Mouse (Mus musculus): ENCODE measurements around the gene Plin2. TPM values are rescaled to one million over a fixed set of nuclear protein-coding genes. Genes with fewer than 3 reads are reported as not detected.
A peak's percentile ranks its signal among the peaks of the same experiment; 100 is the strongest.

Plin2 gene
- 30.9 and 41.3 TPM in 2 replicates for polyA plus RNA-seq (2014; fragmentation: Nextera tagmentation; extraction: Ambion mirVana)

DNA sequence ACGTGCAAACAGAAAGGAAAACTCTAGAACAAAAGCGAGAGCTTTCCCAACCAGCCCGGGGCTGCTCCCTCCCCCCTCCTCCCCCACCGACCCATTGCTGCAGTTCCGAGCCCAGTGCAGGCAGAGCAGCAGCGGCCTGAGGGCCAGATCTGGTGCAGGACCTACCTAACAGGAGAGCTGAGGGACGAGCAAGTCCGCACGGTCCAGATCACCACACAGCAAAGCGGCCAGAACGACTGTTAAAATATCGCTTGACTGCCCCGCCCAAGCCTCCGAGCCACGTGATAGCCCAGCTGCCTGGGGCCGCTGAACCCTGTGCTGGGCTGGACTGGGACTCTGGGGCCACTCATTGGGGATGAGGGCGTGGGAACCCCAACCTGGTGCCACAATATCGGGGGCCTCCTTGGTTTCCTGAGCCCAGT is at the start of gene Plin2:
Plin2 (minus strand) TSS at position 281 of the 422 bp plus-strand sequence.
- no peaks in the 10 kb centered on the region for H3K27me3 ChIP-seq (ENCODE audit: control insufficient read depth, insufficient read depth, low read length)
- no peaks in the 10 kb centered on the region; the same call in 1 of the 2 replicates for H3K4me1 ChIP-seq (ENCODE audit: control insufficient read depth, insufficient read depth, low read length)
- ATAC-seq (ENCODE audit: low FRiP score, low TSS enrichment) (peak; percentile 68), DNase-seq (peak; percentile 70)
- no peak within 1 kb of the TSS for H3K27ac ChIP-seq (replicated peaks; ENCODE audit: low read depth, low read length)
- H3K9me3 ChIP-seq (ENCODE audit: control insufficient read depth, low read length), result no peaks in the 10 kb centered on the region
- under 1% methylated on average over 18 of the region's 18 CpGs for WGBS
- peak within 1 kb of the TSS; percentile 51 for H3K4me3 ChIP-seq (replicated peaks; ENCODE audit: low read depth, low read length)
- peak within 1 kb of the TSS; percentile 75 for H3K9ac ChIP-seq (replicated peaks; ENCODE audit: low read length)
- 0 out of 2 replicates have a peak, but pooled peaks cover 3% of the 10 kb centered on the region for H3K36me3 ChIP-seq (ENCODE audit: control insufficient read depth, insufficient read depth, low read length)
- H3K4me2 ChIP-seq (ENCODE audit: low read length), result peak within 1 kb of the TSS; percentile 75

DNA sequence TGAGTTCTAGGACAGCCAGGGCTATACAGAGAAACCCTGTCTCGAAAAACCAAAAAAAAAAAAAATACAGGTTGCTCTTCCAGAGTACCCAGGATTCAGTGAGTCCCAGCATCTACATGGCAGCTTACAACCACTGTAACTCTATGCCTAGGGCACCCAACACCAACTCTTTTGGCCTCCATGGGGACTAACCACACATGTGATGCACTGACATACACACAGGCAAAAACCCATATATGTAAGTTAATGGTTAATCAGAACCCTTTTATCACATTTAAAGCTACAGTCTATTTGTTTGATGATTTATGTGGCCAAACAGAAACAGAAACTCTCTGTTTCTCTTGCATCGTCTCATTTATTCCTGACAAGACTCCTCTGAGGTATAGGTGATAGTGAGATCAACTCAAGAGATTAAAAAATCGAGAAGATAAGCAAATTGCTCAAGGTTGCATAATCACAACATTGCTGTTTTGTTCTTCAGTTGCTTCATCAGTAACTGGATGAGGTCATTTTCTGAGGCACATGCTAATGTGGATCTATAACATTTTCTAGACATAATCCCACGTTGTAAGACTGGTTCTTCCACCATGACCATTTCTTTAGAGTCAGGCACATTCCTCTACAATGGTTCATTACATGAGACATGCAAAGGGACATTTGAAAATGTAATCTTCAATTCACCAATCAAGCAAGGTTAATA is 49.2 kb upstream of the Plin2 start:
- WGBS, result 82% methylated on average over 4 of the region's 4 CpGs
- no peak overlapping the region for H3K27ac ChIP-seq (replicated peaks; ENCODE audit: low read depth, low read length)
- no peaks in the 10 kb centered on the region for H3K9me3 ChIP-seq (ENCODE audit: control insufficient read depth, low read length)
- no peaks in the 10 kb centered on the region for H3K27me3 ChIP-seq (ENCODE audit: control insufficient read depth, insufficient read depth, low read length)
- no peak for ATAC-seq (ENCODE audit: low FRiP score, low TSS enrichment)
- no peaks in the 10 kb centered on the region for H3K36me3 ChIP-seq (ENCODE audit: control insufficient read depth, insufficient read depth, low read length)
- no peak overlapping the region for H3K4me2 ChIP-seq (ENCODE audit: low read length)
- H3K4me1 ChIP-seq (ENCODE audit: control insufficient read depth, insufficient read depth, low read length), result no peaks in the 10 kb centered on the region
- DNase-seq, result no peak
- H3K9ac ChIP-seq (replicated peaks; ENCODE audit: low read length), result no peak overlapping the region
- H3K4me3 ChIP-seq (replicated peaks; ENCODE audit: low read depth, low read length), result no peak overlapping the region

DNA sequence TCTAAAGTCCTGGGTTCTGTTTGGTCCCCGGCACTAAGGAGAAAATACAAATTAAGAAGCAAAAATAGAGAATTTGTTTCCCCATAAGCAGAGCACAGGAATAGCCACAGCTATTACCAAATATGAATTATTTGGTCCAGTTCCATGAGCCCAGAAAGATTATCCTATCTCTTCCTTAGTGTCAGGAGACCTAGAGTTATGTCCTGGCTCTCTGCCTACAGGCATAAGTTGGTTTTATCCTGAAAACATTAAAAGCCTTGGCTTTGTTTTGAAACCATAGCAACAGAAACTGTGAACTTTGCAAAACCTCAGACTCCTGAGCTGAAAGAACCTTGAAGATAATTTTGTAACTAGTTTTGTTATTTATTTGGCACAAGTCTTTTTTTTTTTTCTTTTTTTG is 47.3 kb upstream of the Plin2 start:
- DNase-seq, result peak; percentile 31
- no peaks in the 10 kb centered on the region for H3K27me3 ChIP-seq (ENCODE audit: control insufficient read depth, insufficient read depth, low read length)
- H3K9ac ChIP-seq (replicated peaks; ENCODE audit: low read length), result no peak overlapping the region
- H3K4me3 ChIP-seq (replicated peaks; ENCODE audit: low read depth, low read length), result no peak overlapping the region
- H3K9me3 ChIP-seq (ENCODE audit: control insufficient read depth, low read length), result no peaks in the 10 kb centered on the region
- WGBS, result 77% methylated on average over 1 of the region's 1 CpGs
- H3K27ac ChIP-seq (replicated peaks; ENCODE audit: low read depth, low read length), result no peak overlapping the region
- H3K4me1 ChIP-seq (ENCODE audit: control insufficient read depth, insufficient read depth, low read length), result no peaks in the 10 kb centered on the region
- no peak for ATAC-seq (ENCODE audit: low FRiP score, low TSS enrichment)
- no peaks in the 10 kb centered on the region for H3K36me3 ChIP-seq (ENCODE audit: control insufficient read depth, insufficient read depth, low read length)
- no peak overlapping the region for H3K4me2 ChIP-seq (ENCODE audit: low read length)

DNA sequence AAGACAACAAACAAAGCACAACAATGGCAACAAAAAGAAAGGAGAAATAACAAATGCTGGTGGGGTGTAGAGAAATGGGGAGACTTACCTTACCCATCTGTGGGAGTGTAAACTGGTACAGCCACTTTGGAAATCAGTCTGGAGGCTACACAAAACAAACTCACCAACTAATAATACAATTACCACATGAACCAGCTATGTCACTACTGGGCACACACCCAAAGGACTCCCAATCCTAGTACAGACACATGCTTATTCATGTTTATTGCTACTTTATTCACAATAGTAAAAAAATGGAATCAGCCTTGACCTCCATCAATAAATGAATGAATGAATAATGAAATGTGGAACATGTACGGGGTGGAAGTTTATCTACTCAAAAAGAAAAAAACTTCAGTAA is 45.5 kb upstream of the Plin2 start:
- Histone ChIP-seq H3K4me2 (ENCODE audit: low read length) (no peak overlapping the region), H3K27me3 (ENCODE audit: control insufficient read depth, insufficient read depth, low read length) (no peaks in the 10 kb centered on the region), H3K27ac (replicated peaks; ENCODE audit: low read depth, low read length) (no peak overlapping the region), H3K9ac (replicated peaks; ENCODE audit: low read length) (no peak overlapping the region), H3K4me3 (replicated peaks; ENCODE audit: low read depth, low read length) (no peak overlapping the region), H3K9me3 (ENCODE audit: control insufficient read depth, low read length) (no peaks in the 10 kb centered on the region), H3K4me1 (ENCODE audit: control insufficient read depth, insufficient read depth, low read length) (no peaks in the 10 kb centered on the region), H3K36me3 (ENCODE audit: control insufficient read depth, insufficient read depth, low read length) (no peaks in the 10 kb centered on the region)
- ATAC-seq (ENCODE audit: low FRiP score, low TSS enrichment) (no peak), DNase-seq (no peak)
- 98% methylated on average over 1 of the region's 1 CpGs for WGBS

DNA sequence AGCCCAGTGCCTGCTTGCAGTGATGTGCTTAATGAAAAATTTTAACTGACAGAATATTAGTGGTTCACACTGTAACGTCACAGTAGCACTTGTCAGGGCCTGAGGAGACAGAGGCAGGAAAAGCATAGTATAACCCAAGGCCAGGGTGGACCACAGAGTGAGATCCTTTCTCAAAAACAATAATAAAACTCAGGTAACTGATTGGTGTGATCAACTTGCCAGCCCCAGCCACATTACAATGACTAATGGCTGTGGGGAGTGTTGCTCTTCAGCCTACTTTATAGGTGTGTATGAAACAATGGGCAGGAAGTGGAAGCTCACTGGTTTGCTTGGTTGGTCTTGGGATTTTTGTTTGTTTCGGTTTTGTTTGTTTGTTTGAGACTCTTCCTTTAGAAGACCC is 43.7 kb upstream of the Plin2 start:
- Histone ChIP-seq H3K4me2 (ENCODE audit: low read length) (no peak overlapping the region), H3K9me3 (ENCODE audit: control insufficient read depth, low read length) (no peaks in the 10 kb centered on the region), H3K4me3 (replicated peaks; ENCODE audit: low read depth, low read length) (no peak overlapping the region), H3K36me3 (ENCODE audit: control insufficient read depth, insufficient read depth, low read length) (no peaks in the 10 kb centered on the region), H3K4me1 (ENCODE audit: control insufficient read depth, insufficient read depth, low read length) (no peaks in the 10 kb centered on the region), H3K27ac (replicated peaks; ENCODE audit: low read depth, low read length) (no peak overlapping the region), H3K27me3 (ENCODE audit: control insufficient read depth, insufficient read depth, low read length) (no peaks in the 10 kb centered on the region), H3K9ac (replicated peaks; ENCODE audit: low read length) (no peak overlapping the region)
- 78% methylated on average over 2 of the region's 2 CpGs for WGBS
- no peak for ATAC-seq (ENCODE audit: low FRiP score, low TSS enrichment)
- no peak for DNase-seq

DNA sequence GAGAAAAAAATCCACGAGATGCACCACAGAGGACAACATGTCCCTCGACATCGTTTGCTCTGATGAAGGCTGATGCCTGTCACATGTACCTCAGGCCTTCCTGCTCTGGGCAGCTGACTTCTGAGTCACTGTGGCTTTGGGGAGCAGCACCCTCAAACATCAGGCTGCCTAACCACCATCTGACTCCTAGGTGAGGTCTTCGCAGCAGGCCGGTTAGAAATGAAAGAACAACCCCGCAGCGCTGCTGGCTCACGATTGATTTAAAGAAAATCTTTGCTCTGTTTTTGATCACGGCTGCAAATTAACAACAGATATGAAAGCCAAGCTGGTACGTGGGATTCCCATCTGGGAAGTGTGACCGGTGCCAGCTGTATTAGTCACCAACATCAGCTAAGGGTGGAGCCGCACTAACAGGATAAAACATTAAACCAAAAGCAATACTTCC is 42.9 kb upstream of the Plin2 start:
- no peak for ATAC-seq (ENCODE audit: low FRiP score, low TSS enrichment)
- no peak overlapping the region for H3K27ac ChIP-seq (replicated peaks; ENCODE audit: low read depth, low read length)
- no peaks in the 10 kb centered on the region for H3K36me3 ChIP-seq (ENCODE audit: control insufficient read depth, insufficient read depth, low read length)
- H3K4me3 ChIP-seq (replicated peaks; ENCODE audit: low read depth, low read length), result no peak overlapping the region
- no peaks in the 10 kb centered on the region for H3K27me3 ChIP-seq (ENCODE audit: control insufficient read depth, insufficient read depth, low read length)
- DNase-seq, result no peak
- no peaks in the 10 kb centered on the region for H3K9me3 ChIP-seq (ENCODE audit: control insufficient read depth, low read length)
- no peaks in the 10 kb centered on the region for H3K4me1 ChIP-seq (ENCODE audit: control insufficient read depth, insufficient read depth, low read length)
- 91% methylated on average over 12 of the region's 12 CpGs for WGBS
- H3K9ac ChIP-seq (replicated peaks; ENCODE audit: low read length), result no peak overlapping the region
- H3K4me2 ChIP-seq (ENCODE audit: low read length), result no peak overlapping the region

DNA sequence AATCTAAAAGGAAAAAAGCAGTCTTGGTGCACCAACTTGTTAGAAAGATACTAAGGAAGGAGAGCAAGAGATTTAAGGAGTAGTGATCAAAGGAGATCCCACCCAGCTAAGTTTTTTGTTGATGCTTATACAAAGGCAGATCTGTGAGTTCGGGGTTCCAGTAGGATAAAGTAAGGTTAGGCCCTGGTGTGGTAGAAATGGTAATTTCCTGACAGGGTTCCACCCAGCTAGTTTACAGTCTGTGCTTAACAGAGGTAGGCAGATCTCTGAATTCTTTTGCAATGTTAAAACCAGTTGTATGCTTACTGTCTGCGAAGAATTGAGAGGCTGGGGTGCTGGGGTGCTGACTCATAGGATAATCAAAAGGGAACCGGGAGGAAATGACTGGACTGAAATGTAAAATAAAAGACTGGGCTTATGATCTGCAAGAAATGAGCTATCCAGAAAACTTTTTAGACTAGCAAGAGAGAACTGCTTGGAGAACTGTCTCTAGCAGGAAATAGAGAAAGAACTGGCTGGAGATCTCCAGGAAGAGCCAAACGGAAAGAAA is 40.9 kb upstream of the Plin2 start:
- no peak for ATAC-seq (ENCODE audit: low FRiP score, low TSS enrichment)
- H3K27me3 ChIP-seq (ENCODE audit: control insufficient read depth, insufficient read depth, low read length), result no peaks in the 10 kb centered on the region
- no peak overlapping the region for H3K4me3 ChIP-seq (replicated peaks; ENCODE audit: low read depth, low read length)
- H3K4me2 ChIP-seq (ENCODE audit: low read length), result no peak overlapping the region
- H3K9me3 ChIP-seq (ENCODE audit: control insufficient read depth, low read length), result no peaks in the 10 kb centered on the region
- H3K27ac ChIP-seq (replicated peaks; ENCODE audit: low read depth, low read length), result no peak overlapping the region
- DNase-seq, result no peak
- no peak overlapping the region for H3K9ac ChIP-seq (replicated peaks; ENCODE audit: low read length)
- 77% methylated on average over 4 of the region's 4 CpGs for WGBS
- no peaks in the 10 kb centered on the region for H3K4me1 ChIP-seq (ENCODE audit: control insufficient read depth, insufficient read depth, low read length)
- H3K36me3 ChIP-seq (ENCODE audit: control insufficient read depth, insufficient read depth, low read length), result no peaks in the 10 kb centered on the region

DNA sequence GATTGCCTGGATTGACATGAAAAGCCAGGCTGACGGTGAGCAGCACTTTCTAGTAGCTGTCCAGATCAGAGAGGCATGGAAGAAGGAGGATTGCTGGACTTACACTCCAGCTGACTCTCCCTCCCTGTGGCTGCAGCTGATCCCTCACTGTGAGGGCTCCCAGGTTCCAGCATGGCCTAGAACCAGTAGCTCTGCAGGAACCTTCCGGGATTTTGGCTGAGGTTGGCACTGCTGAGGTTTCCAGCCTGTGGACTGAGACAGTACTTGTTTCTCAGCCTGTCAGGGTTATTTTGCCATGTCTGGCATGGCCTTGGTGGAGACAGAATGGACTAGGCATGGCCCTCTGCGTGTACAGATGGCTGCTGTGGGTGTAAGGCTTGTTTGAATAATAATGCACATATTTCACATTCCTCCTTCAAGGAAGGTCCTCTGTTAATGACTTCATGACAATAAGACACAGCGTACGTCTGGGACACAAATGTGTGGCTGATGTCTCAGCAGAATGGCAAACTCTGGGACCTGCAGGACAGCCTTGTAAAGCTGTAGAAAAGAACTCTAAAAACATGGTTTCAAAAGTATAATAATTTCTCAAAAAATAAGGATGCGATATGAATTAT is 40.3 kb upstream of the Plin2 start:
- no peak overlapping the region for H3K4me2 ChIP-seq (ENCODE audit: low read length)
- H3K4me3 ChIP-seq (replicated peaks; ENCODE audit: low read depth, low read length), result no peak overlapping the region
- ATAC-seq (ENCODE audit: low FRiP score, low TSS enrichment) (no peak), DNase-seq (no peak)
- H3K4me1 ChIP-seq (ENCODE audit: control insufficient read depth, insufficient read depth, low read length), result no peaks in the 10 kb centered on the region
- WGBS, result 59% methylated on average over 6 of the region's 6 CpGs
- no peaks in the 10 kb centered on the region for H3K36me3 ChIP-seq (ENCODE audit: control insufficient read depth, insufficient read depth, low read length)
- H3K27ac ChIP-seq (replicated peaks; ENCODE audit: low read depth, low read length), result no peak overlapping the region
- no peak overlapping the region for H3K9ac ChIP-seq (replicated peaks; ENCODE audit: low read length)
- H3K9me3 ChIP-seq (ENCODE audit: control insufficient read depth, low read length), result no peaks in the 10 kb centered on the region
- H3K27me3 ChIP-seq (ENCODE audit: control insufficient read depth, insufficient read depth, low read length), result no peaks in the 10 kb centered on the region

DNA sequence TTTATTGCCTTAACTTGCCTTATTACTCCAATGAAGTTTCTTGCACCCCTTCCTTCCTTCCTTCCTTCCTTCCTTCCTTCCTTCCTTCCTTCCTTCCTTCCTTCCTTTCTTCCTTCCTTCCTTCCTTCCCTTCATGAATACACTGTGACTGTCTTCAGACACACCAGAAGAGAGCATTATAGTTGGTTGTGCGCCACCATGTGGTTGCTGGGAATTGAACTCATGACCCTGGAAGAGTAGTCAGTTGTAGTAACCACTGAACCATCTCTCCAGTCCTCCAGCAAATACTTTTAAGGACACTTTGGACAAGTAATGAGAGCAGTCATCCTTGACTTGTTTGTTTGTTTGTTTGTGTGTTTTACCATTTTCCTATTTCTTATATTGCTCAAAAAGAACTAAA is 38.9 kb upstream of the Plin2 start:
- Histone ChIP-seq H3K4me1 (ENCODE audit: control insufficient read depth, insufficient read depth, low read length) (no peaks in the 10 kb centered on the region), H3K4me2 (ENCODE audit: low read length) (no peak overlapping the region), H3K36me3 (ENCODE audit: control insufficient read depth, insufficient read depth, low read length) (no peaks in the 10 kb centered on the region), H3K9ac (replicated peaks; ENCODE audit: low read length) (no peak overlapping the region), H3K27me3 (ENCODE audit: control insufficient read depth, insufficient read depth, low read length) (no peaks in the 10 kb centered on the region), H3K9me3 (ENCODE audit: control insufficient read depth, low read length) (no peaks in the 10 kb centered on the region), H3K27ac (replicated peaks; ENCODE audit: low read depth, low read length) (no peak overlapping the region), H3K4me3 (replicated peaks; ENCODE audit: low read depth, low read length) (no peak overlapping the region)
- DNase-seq (no peak), ATAC-seq (ENCODE audit: low FRiP score, low TSS enrichment) (no peak)
- WGBS, result 45% methylated on average over 1 of the region's 1 CpGs

Measured in midbrain, embryonic 14.5 days (tissue).